Mouse (Mus musculus) kidney, postnatal 36 days (tissue): ENCODE data around the gene Bivm.

Experiments used
- DNase-seq, 2 experiments: peaks; one replicate each; pipeline ENCODE4 v3.0.0; 2021 to 2022; ENCODE audit warnings: mixed read lengths in 2 of 2

Gene Bivm

DNA sequence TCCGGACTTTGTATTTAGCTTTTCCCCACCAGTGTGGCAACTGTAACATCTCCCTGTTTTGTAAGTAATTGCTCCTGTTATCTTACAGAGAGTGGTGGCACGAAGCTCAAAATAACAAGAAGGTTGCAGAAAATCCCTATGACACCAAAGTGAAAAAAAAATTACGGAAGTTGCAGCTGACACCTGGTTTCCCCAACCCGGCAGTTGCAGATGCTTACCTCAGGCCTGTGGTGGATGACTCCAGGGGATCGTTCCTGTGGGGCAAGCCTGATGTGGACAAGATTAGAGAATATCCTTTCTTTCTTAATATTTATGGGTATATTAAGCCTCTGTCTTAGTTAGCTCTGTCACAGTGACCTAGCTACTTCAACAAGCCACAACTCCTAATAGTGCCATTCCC is 59.3 kb downstream of the Bivm start:
- DNase-seq = no peak

DNA sequence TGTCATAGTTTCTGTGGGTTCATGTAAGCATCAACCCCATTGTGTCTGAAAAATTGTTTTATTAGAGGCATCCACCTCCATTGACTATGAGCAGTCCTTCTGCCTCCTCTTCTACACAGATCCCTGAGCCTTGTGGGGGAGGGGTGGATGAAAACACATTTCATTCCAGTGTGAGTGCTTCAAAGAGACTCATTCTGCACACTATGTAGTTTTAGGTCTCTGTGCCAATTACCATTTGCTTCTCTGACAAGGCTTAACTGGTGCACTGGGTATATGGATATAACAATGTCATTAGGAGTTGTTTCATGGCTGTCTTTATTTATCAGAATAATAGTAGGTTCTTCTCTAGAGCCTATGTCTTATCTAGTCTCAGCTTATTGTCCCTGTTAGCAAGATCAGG is 67.6 kb downstream of the Bivm start:
- no peak for DNase-seq
